Mouse (Mus musculus) small intestine, adult 2 months (tissue): ENCODE data around the gene Zfp109. TPM values are rescaled to one million over a fixed set of nuclear protein-coding genes. Genes with fewer than 3 reads are reported as not detected.
A peak's percentile ranks its signal among the peaks of the same experiment; 100 is the strongest.

ENCODE experiments used
- H3K27ac ChIP-seq: fragments of 200-500 bp; 2 replicates; pipeline ENCODE4 v1.5.1; 2012; ENCODE audit warnings: low read depth, low read length, control low read depth, inconsistent platforms; ENCODE audit not compliant: insufficient read depth
- H3K27me3 ChIP-seq: fragments of 200-500 bp; 2 replicates; pipeline ENCODE4 v1.6.1; 2012; ENCODE audit warnings: mild to moderate bottlenecking, moderate library complexity, low read length, inconsistent platforms; ENCODE audit not compliant: control insufficient read depth, insufficient read depth
- H3K36me3 ChIP-seq: fragments of 200-500 bp; 2 replicates; pipeline ENCODE4 v1.6.1; 2012; ENCODE audit warnings: mild to moderate bottlenecking, low read length, control low read depth, inconsistent platforms; ENCODE audit not compliant: control insufficient read depth, insufficient read depth
- H3K4me1 ChIP-seq: fragments of 200-500 bp; 2 replicates; pipeline ENCODE4 v1.6.1; 2012; ENCODE audit warnings: low read length, inconsistent platforms, mixed read lengths; ENCODE audit not compliant: control insufficient read depth, insufficient read depth, insufficient read length
- H3K4me3 ChIP-seq: fragments of 200-500 bp; 2 replicates; pipeline ENCODE4 v1.5.1; 2012; ENCODE audit warnings: low read depth, mild to moderate bottlenecking, control low read depth, inconsistent platforms, low read length, moderate library complexity
- CTCF ChIP-seq: fragments of 200-500 bp; IDR thresholded peaks from 2 replicates; pipeline ENCODE4 v1.5.1; 2012; ENCODE audit warnings: low read depth, mild to moderate bottlenecking, control low read depth, inconsistent platforms, low read length, moderate library complexity, mixed read lengths; ENCODE audit not compliant: insufficient replicate concordance, insufficient read length; ENCODE audit errors: extremely low read depth
- POLR2A ChIP-seq: fragments of 200-500 bp; IDR thresholded peaks from 2 replicates; pipeline ENCODE4 v1.6.1; 2012; ENCODE audit warnings: low read depth, mild to moderate bottlenecking, control low read depth, inconsistent platforms, low read length, moderate library complexity
- WGBS: fragments of 180-500 bp; shearing (Covaris S2); methylation state at CpG from one replicate; pipeline ENCODE4 v1.1.7; 2018; 5-methylcytosine and 5-hydroxymethylcytosine counted together
- polyA plus RNA-seq: library from polyadenylated mRNA; depleted of rRNA; stranded (reverse); fragments of >200 nt; gene quantifications from 2 replicates; pipeline ENCODE4 v1.2.3, GENCODE M21; 2012

Gene Zfp109
- polyA plus RNA-seq, 1 experiment = 0.56 TPM

- H3K27me3 ChIP-seq = no peaks in the 10 kb centered on the region
- no peaks in the 10 kb centered on the region; the same call in 1 of the 2 replicates for H3K36me3 ChIP-seq
- WGBS = 85% methylated on average over 13 of the region's 13 CpGs
- H3K4me3 ChIP-seq = no peak overlapping the region
- H3K4me1 ChIP-seq = no peaks in the 10 kb centered on the region
- no peak for TF ChIP-seq CTCF
- TF ChIP-seq POLR2A = no peak
- 0 out of 2 replicates have a peak overlapping the region, but pooled peaks have one; percentile 49 for H3K27ac ChIP-seq
Measured at GRCm38 (mm10) chr7:24259306-24259999, 22.1 kb upstream of the Zfp109 start.

DNA sequence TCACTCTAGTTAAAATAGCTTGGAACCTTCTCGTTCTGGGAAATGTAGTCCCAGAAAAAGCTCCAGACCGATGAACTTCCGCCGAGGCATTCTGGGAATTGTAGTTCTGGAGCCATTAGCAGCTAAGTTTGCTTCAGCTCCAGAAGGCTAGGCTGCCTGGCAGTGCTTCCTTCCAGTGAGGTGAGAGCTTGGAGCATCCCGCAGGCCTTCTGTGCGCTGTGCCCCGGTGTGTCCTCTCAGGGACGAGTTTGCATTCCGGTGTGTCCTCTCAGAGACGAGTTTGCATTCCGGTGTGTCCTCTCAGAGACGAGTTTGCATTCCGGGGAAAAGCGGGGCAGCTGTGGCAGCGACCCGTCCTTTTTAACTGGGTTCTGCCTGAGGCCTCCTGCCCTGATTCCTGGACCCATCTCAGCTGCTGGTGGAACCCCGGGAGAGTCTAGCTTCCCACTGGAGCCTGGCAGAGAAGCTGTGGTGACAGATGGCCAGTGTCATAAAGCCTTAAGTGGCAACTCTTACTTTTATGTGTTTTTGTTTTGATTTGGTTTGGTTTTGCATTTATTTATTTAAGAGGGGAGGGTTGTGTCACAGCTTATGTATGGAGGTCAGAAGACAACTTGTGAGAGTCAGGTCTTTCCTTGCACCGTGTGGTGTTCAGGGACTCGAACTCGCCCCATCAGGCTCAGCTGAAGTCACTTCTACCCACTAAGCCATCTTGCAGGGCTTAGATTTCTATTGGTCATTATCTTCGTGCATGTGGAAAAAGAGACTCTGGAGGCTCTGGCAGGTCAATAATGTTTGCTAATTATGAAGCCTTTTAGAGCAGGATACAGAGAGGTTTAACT lies 17.5 kb upstream of the Zfp109 start, which contains the start of gene Zfp108:
TSS of gene Zfp108 (plus strand) at position 162 of the 842 bp plus-strand sequence.
- TF ChIP-seq CTCF (no peak), POLR2A (no peak; the same call in 1 of the 2 replicates)
- H3K27me3 ChIP-seq = no peaks in the 10 kb centered on the region
- H3K27ac ChIP-seq = no peak within 1 kb of the TSS
- H3K4me1 ChIP-seq = no peaks in the 10 kb centered on the region; the same call in 1 of the 2 replicates
- WGBS = 15% methylated on average over 21 of the region's 21 CpGs
- H3K4me3 ChIP-seq = peak within 1 kb of the TSS; percentile 74
- no peaks in the 10 kb centered on the region for H3K36me3 ChIP-seq

GRCm38 (mm10) chr7:24253779-24254615 lies 16.6 kb upstream of the Zfp109 start:
- H3K36me3 ChIP-seq = no peaks in the 10 kb centered on the region
- H3K4me1 ChIP-seq = no peaks in the 10 kb centered on the region; the same call in 1 of the 2 replicates
- no peak overlapping the region for H3K4me3 ChIP-seq
- H3K27ac ChIP-seq = no peak overlapping the region
- 52% methylated on average over 9 of the region's 9 CpGs for WGBS
- H3K27me3 ChIP-seq = no peaks in the 10 kb centered on the region
- TF ChIP-seq CTCF (no peak), POLR2A (no peak)

DNA sequence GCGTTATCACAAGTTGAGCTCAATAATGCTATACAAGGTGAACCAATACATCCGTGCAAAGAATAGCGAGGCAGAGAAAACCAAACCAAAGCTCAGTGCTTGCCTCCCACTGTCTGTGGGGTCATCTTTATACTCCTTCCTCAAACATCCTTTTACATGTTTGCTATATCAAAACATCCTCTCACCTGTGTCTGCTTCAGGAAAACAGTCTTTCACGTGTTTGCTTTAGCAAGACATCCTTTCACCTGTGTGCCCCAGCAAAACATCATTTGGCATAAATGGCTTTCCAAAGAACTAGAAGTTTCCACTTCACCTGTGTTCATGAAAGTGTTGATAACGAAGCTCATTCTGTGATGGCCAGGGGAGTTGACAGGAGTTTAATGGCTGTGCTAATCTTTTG lies 26.0 kb downstream of the Zfp109 start, which contains the start of gene Zfp111:
TSS of gene Zfp111 (minus strand) at position 101 of the 400 bp plus-strand sequence.
- H3K4me3 ChIP-seq = no peak within 1 kb of the TSS
- H3K27me3 ChIP-seq = no peaks in the 10 kb centered on the region
- WGBS = 68% methylated on average over 5 of the region's 5 CpGs
- no peaks in the 10 kb centered on the region for H3K4me1 ChIP-seq
- TF ChIP-seq CTCF (no peak), POLR2A (no peak)
- no peaks in the 10 kb centered on the region for H3K36me3 ChIP-seq
- no peak within 1 kb of the TSS for H3K27ac ChIP-seq

DNA sequence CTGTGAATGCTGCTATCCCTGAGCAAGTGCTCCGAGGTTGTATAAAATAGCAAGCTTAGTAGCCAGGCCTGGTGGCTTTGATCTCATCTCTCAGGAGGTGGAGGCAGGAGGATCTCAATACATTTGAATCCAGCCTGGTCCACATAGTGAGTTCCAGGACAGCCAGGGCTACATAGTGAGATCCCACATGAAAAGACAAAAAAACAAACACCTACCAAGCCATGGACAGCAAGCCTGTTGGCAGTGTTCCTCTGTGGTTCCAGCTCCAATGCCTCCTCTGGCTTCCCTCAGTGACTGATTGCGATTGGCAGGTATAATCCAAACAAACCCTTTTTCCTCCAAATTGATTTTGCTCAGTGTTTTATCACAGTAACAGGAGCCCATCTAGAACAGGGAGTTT lies 27.1 kb downstream of the Zfp109 start:
- Histone ChIP-seq H3K36me3 (no peaks in the 10 kb centered on the region), H3K4me1 (no peaks in the 10 kb centered on the region), H3K27me3 (no peaks in the 10 kb centered on the region), H3K27ac (no peak overlapping the region), H3K4me3 (no peak overlapping the region)
- no peak for TF ChIP-seq CTCF
- no peak for TF ChIP-seq POLR2A
- WGBS = 73% methylated on average over 2 of the region's 2 CpGs

- Histone ChIP-seq H3K27ac (no peak overlapping the region), H3K4me3 (no peak overlapping the region), H3K27me3 (no peaks in the 10 kb centered on the region), H3K4me1 (no peaks in the 10 kb centered on the region), H3K36me3 (peaks cover 2% of the 10 kb centered on the region; the same call in 1 of the 2 replicates)
- no peak for TF ChIP-seq POLR2A
- no peak for TF ChIP-seq CTCF
- 62% methylated on average over 7 of the region's 7 CpGs for WGBS
Measured at GRCm38 (mm10) chr7:24208282-24208886, 29.0 kb downstream of the Zfp109 start.
